Mouse (Mus musculus) cortical plate, adult 2 months (tissue): ENCODE results near the gene Dupd1.

ENCODE experiments used
- CTCF ChIP-seq: fragments of 200-500 bp; IDR thresholded peaks from 2 replicates; pipeline ENCODE4 v1.5.1; 2011; ENCODE audit warnings: mild to moderate bottlenecking, control low read depth, low read length; ENCODE audit not compliant: insufficient read depth; ENCODE audit errors: extremely low read depth
- POLR2A ChIP-seq: fragments of 200-500 bp; IDR thresholded peaks from 2 replicates; pipeline ENCODE4 v1.6.1; 2011; ENCODE audit warnings: mild to moderate bottlenecking, low read length, control low read depth; ENCODE audit not compliant: insufficient read depth; ENCODE audit errors: extremely low read depth

GRCm38 (mm10) chr14:21750008-21750880, 35.9 kb upstream of the Dupd1 start, which contains the start of gene Samd8:
- no peak for TF ChIP-seq CTCF
- TF ChIP-seq POLR2A: peak; percentile 50; the same call in 1 of the 2 replicates
